Mouse (Mus musculus) kidney, adult 18-20 months (tissue): ENCODE data around the gene Colec11.

Experiments used
- DNase-seq: peaks from one replicate; pipeline ENCODE4 v3.0.0; 2021

The Colec11 gene

GRCm38 (mm10) chr12:28623195-28623594 is at the start of gene Colec11:
Gene Colec11 (minus strand): TSS chr12:28623377.
- no peak for DNase-seq

- DNase-seq, result no peak
Measured at GRCm38 (mm10) chr12:28667287-28667686, 44.1 kb upstream of the Colec11 start.

GRCm38 (mm10) chr12:28666734-28667133 is 43.6 kb upstream of the Colec11 start:
- DNase-seq, result no peak

- no peak for DNase-seq
Measured at GRCm38 (mm10) chr12:28662628-28663027, 39.5 kb upstream of the Colec11 start.

DNA sequence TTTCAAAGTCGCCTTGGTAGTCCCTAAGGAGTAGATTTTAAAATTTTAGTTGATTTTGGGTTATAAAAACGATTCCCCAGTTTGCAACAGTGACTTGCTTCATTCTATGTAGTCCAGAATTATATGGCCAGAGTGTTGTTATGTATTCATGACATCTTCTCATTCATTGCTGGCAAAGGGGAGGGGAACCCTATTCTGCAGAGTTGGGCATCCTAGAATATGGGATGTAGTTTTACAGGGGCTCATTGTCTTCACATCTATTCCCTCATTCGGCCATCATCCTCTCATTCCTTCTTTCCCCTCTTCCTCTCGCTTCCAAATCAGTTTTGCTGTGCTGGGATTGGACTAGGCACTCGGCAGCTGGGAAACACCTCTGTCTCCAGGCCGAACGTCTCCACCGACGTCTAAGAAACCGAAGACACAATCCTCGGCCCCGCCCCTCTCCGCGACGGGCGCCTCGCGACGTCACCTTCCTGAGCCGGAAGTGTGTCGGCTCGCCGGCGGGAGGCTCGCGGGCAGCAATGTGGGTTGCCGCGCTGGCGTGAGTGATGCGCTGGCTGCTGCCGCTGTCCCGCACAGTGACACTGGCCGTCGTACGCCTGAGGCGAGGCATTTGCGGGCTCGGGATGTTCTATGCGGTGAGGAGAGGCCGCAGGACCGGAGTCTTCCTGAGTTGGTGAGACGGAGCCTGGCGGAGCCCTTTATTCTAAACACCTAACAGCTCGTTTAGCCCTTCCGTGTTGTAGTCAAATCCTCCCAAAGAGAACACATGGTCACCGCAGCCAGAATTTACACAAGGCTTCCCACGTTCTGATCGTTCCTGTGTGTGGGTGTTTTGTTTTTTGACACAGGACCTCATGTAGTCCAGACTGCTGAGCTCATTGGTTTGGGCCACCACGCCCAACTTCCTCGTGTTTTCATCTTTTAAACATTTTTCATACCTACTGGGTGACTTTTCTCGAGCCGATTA is 26.2 kb upstream of the Colec11 start, which contains the start of gene Rnaseh1:
TSS of gene Rnaseh1 (plus strand) at position 462 of the 970 bp plus-strand sequence.
- DNase-seq, result peak; percentile 92

GRCm38 (mm10) chr12:28638778-28639177 is 15.6 kb upstream of the Colec11 start:
- DNase-seq, result no peak

DNA sequence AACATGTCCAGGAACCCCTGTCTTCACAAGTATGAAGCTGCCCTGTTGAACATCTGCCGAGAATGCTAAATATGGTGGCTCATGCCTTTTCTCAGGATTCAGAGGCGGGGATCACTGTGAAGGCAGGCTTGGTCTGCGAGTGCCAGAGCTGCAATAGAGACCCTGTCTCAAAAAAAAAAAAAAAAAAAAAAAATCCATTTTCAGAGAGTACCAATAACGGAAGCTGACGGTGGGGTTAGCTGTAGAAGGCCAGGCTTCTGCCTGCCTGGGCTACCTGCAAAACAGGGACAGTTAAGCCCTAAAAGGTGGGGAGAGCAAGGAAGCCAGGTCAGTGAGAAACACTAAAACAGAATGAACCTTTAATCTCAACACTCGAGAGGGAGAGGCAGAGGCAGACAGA is 13.4 kb upstream of the Colec11 start:
- no peak for DNase-seq

- peak; percentile 95 for DNase-seq
Measured at GRCm38 (mm10) chr12:28635535-28636476, 12.6 kb upstream of the Colec11 start, which contains the start of gene Rps7. Gene Rps7 (minus strand): TSS chr12:28635953.

DNA sequence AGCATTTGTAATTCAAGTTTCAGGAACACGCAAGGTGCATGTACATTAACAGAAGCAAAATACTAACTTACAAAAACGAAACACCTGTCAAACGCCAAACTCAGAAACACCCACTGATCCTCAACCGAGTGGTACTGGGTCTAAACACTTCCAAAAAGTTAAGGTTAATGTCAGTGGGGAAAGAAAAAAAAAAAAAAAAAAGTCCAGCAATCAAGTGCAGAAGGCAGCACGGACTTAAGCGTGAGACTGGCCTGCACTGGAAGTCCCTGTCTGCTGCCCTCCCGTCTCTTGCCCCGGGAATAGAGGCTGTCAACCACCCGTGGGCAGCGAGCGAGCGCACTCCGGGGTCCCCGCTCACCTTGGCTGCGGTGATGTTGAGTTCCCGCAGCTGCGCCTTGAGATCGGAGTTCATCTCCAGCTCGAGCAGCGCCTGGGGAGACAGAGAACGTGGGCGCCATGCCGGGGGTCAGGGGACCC is 11.9 kb upstream of the Colec11 start:
- no peak for DNase-seq

- DNase-seq, result no peak
Measured at GRCm38 (mm10) chr12:28628436-28628835, 5.3 kb upstream of the Colec11 start.

DNA sequence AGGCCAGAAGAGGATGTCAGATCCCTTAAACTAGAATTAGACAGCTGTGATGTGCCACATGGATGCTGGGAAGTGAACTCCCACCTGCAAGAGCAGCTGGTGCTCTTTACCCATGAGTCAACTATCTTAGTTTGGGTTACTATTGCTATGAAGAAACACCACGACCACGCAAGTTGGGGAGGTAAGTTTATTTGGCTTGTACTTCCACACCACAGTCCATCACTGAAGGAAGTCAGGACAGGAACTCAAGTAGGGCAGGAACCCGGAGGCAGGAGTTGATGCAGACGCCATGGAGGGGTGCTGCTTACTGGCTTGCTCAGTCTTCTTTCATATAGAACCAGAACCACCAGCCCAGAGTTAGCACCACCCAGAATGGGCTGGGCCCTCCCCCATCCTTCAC is 3.9 kb upstream of the Colec11 start:
- DNase-seq, result no peak

GRCm38 (mm10) chr12:28625407-28625806 is 2.2 kb upstream of the Colec11 start:
- DNase-seq, result no peak

GRCm38 (mm10) chr12:28624251-28624650 is 1.1 kb upstream of the Colec11 start:
- DNase-seq, result no peak

- DNase-seq, result no peak
Measured at GRCm38 (mm10) chr12:28622641-28623040, 536 bp downstream of the Colec11 start.

DNA sequence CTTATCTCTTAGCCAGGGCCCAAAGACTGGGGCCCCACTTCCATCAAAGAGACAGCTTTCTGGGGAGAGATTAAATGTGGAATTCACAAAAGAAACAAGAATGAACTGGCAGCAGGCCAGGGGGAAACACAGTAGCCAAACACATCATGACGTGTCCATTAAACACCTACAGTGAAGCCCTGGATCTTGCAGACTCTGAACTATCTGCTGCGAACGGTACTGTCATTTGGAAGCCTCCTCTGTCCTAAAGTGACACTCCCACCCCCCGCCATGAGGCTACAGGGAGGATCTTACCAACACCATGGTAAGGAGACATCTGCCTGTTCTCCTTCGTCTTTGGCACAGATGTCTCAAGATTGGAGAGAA is 1.0 kb downstream of the Colec11 start:
- no peak for DNase-seq

DNA sequence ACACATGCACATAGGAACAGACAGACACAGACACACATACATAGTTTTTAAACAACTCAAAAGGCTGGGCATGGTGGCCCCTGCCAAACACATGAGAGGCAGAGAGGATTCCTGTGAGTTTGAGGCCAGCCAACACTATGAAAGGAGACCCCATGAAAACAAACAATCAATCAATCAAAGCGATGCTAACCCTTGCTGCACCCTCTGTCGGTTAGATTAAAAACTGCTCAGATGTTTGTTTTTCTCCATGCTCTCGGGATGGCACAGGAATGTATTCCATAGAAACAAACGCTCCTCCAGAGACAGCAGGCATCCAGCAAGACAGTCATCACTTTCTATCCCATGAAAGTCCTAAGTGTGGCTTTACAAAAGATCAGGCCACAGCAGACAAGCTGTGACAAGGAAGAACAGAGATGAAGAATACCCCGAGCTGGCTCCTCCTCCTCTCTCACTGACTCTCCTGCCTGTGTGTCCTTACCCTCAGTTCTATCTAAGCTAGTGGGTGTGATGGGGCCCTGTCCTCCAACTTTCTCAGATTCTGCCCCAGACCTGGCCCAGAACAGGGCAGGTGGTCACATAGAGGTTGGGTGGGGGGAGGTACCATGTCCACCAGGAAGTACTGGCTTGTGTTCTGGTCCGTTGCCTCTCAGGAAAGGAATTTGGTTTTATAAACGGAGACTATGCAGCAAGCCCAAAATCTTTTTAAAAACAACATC is 1.6 kb downstream of the Colec11 start:
- no peak for DNase-seq

- no peak for DNase-seq
Measured at GRCm38 (mm10) chr12:28617297-28617696, 5.9 kb downstream of the Colec11 start.

- no peak for DNase-seq
Measured at GRCm38 (mm10) chr12:28614401-28614800, 8.8 kb downstream of the Colec11 start.

- no peak for DNase-seq
Measured at GRCm38 (mm10) chr12:28612391-28612790, 10.8 kb downstream of the Colec11 start.

GRCm38 (mm10) chr12:28607546-28608305 is 15.5 kb downstream of the Colec11 start:
- no peak for DNase-seq

- DNase-seq, result no peak
Measured at GRCm38 (mm10) chr12:28603494-28603893, 19.7 kb downstream of the Colec11 start.

GRCm38 (mm10) chr12:28602259-28602658 is 20.9 kb downstream of the Colec11 start:
- DNase-seq, result no peak
